21 mouse cellular contexts compared by ENCODE assay signal in genomic region chr8:79329735-79330134, GRCm38 (mm10). TPM values are rescaled to one million over a fixed set of nuclear protein-coding genes. Genes with fewer than 3 reads are reported as not detected.
A peak's percentile ranks its signal among the peaks of the same experiment; 100 is the strongest.
DNase-seq lines count a peak whose midpoint lies in the region; ATAC-seq and TF ChIP-seq lines count a peak whose summit lies in the region.
"Had no signal": no experiment of that assay in that cellular context is flagged by ENCODE, and none has a peak within 500 bp of the region (broad histone marks: within the 10 kb centered on the region; RNA-seq: fewer than 3 reads in every experiment).

No protein-coding gene starts in this region.

- TF ChIP-seq EP300 in CH12.LX (IDR thresholded peaks at IDR 0.05; ENCODE audit: low read length) = no peak

- H3K27ac ChIP-seq in forebrain, embryonic 12.5 days = no peak overlapping the region
- H3K27ac ChIP-seq in forebrain, embryonic 14.5 days (ENCODE audit: low read depth, low read length) = no peak overlapping the region
- H3K27ac ChIP-seq in heart, embryonic 10.5 days = no peak overlapping the region
- no peak overlapping the region for H3K27ac ChIP-seq in CH12.LX (ENCODE audit: insufficient read depth, low read depth)
- H3K27ac ChIP-seq in embryonic facial prominence, embryonic 10.5 days (replicated peaks) = no peak overlapping the region
- no peak overlapping the region for H3K27ac ChIP-seq in midbrain, embryonic 13.5 days

- no peak for TF ChIP-seq RAD21 in CH12.LX (IDR thresholded peaks at IDR 0.05; ENCODE audit: low read depth, low read length)

- no peak for TF ChIP-seq POLR2A in CH12.LX (IDR thresholded peaks at IDR 0.05; ENCODE audit: low read depth, low read length)

- no peak overlapping the region for H3K4me2 ChIP-seq in forebrain, embryonic 12.5 days
- H3K4me2 ChIP-seq in forebrain, embryonic 14.5 days (ENCODE audit: low read length) = no peak overlapping the region
- no peak overlapping the region for H3K4me2 ChIP-seq in CH12.LX (ENCODE audit: insufficient read depth, low read depth, poor library complexity, severe bottlenecking)
- no peak overlapping the region for H3K4me2 ChIP-seq in midbrain, embryonic 13.5 days (replicated peaks)

- no peak overlapping the region for H3K9ac ChIP-seq in forebrain, embryonic 12.5 days
- no peak overlapping the region for H3K9ac ChIP-seq in forebrain, embryonic 14.5 days (ENCODE audit: low read length)
- H3K9ac ChIP-seq in CH12.LX (ENCODE audit: insufficient read depth, low read depth) = no peak overlapping the region
- no peak overlapping the region for H3K9ac ChIP-seq in midbrain, embryonic 13.5 days (replicated peaks)

- H3K9me3 ChIP-seq in forebrain, embryonic 12.5 days = no peaks in the 10 kb centered on the region
- H3K9me3 ChIP-seq in forebrain, embryonic 14.5 days (replicated peaks; ENCODE audit: control insufficient read depth, low read length) = no peaks in the 10 kb centered on the region
- no peaks in the 10 kb centered on the region for H3K9me3 ChIP-seq in heart, embryonic 10.5 days
- peaks cover 21% of the 10 kb centered on the region for H3K9me3 ChIP-seq in CH12.LX (replicated peaks; ENCODE audit: low read length)
- H3K9me3 ChIP-seq in embryonic facial prominence, embryonic 10.5 days = no peaks in the 10 kb centered on the region; the same call in 1 of the 2 replicates
- no peaks in the 10 kb centered on the region for H3K9me3 ChIP-seq in midbrain, embryonic 13.5 days
- H3K9me3 ChIP-seq: G1E had no signal

- in situ Hi-C loops in CH12.LX (cut with MboI; ENCODE audit: low pct_ligation_motif_present, low pct_unique_long_range_greater_than_20kb, low sequenced_read_pairs) = no loop called here

- ATAC-seq in forebrain, embryonic 12.5 days (ENCODE audit: low FRiP score) = peak; percentile 51; the same call in 1 of the 2 replicates
- ATAC-seq in forebrain, embryonic 14.5 days = no peak
- no peak for ATAC-seq in midbrain, embryonic 13.5 days
- ATAC-seq: activated CD4-positive, CD25-positive, alpha-beta regulatory T cell, adult 4 months; CD4-positive, CD25-positive, alpha-beta regulatory T cell, adult 4 months; Patski had no signal

- no peak for TF ChIP-seq CTCF in CH12.LX (conservative IDR thresholded peaks at IDR 0.05 in 1 of 2, IDR thresholded peaks at IDR 0.05 in 1 of 2; ENCODE audit: low read depth in 2 of 2, low read length in 2 of 2)

- no peaks in the 10 kb centered on the region for H3K79me2 ChIP-seq in CH12.LX (replicated peaks; ENCODE audit: control insufficient read depth, extremely low read depth, insufficient read depth, poor library complexity, severe bottlenecking)

- no peaks in the 10 kb centered on the region for H3K4me1 ChIP-seq in forebrain, embryonic 12.5 days
- no peaks in the 10 kb centered on the region for H3K4me1 ChIP-seq in forebrain, embryonic 14.5 days (ENCODE audit: control insufficient read depth, insufficient read depth, low read length)
- peaks cover 6% of the 10 kb centered on the region; the same call in 1 of the 2 replicates for H3K4me1 ChIP-seq in heart, embryonic 10.5 days
- peaks cover 5 to 9% of the 10 kb centered on the region in 2 experiments for H3K4me1 ChIP-seq in CH12.LX (ENCODE audit: control insufficient read depth in 1 of 2, insufficient read depth in 2 of 2)
- peaks cover 11% of the 10 kb centered on the region for H3K4me1 ChIP-seq in embryonic facial prominence, embryonic 10.5 days
- no peaks in the 10 kb centered on the region for H3K4me1 ChIP-seq in midbrain, embryonic 13.5 days (replicated peaks)

- H3K36me3 ChIP-seq in forebrain, embryonic 12.5 days (replicated peaks) = no peaks in the 10 kb centered on the region
- H3K36me3 ChIP-seq in forebrain, embryonic 14.5 days (ENCODE audit: control insufficient read depth, insufficient read depth, low read length) = no peaks in the 10 kb centered on the region
- H3K36me3 ChIP-seq in heart, embryonic 10.5 days = no peaks in the 10 kb centered on the region
- no peaks in the 10 kb centered on the region for H3K36me3 ChIP-seq in CH12.LX (replicated peaks in 1 of 2; ENCODE audit: control insufficient read depth in 1 of 2, insufficient read depth in 1 of 2, low read length in 1 of 2)
- H3K36me3 ChIP-seq in embryonic facial prominence, embryonic 10.5 days (replicated peaks) = no peaks in the 10 kb centered on the region; the same call in 1 of the 2 replicates
- H3K36me3 ChIP-seq in midbrain, embryonic 13.5 days = peaks cover 6% of the 10 kb centered on the region; the same call in 1 of the 2 replicates
- H3K36me3 ChIP-seq: G1E had no signal

- dilution Hi-C loops in CH12.LX (cut with MboI; ENCODE audit: extremely low pct_ligation_motif_present, extremely low pct_unique_long_range_greater_than_20kb, low sequenced_read_pairs) = no loop called here

- WGBS in forebrain, embryonic 12.5 days = 89% methylated on average over 2 of the region's 2 CpGs
- WGBS in forebrain, embryonic 14.5 days = 87% methylated on average over 2 of the region's 2 CpGs
- WGBS in heart, embryonic 10.5 days = 73% methylated on average over 2 of the region's 2 CpGs
- WGBS in embryonic facial prominence, embryonic 10.5 days = 84% methylated on average over 2 of the region's 2 CpGs
- 88% methylated on average over 2 of the region's 2 CpGs for WGBS in midbrain, embryonic 13.5 days

- DNase-seq in forebrain, embryonic 14.5 days (ENCODE audit: low spot score) = no peak
- peak; percentile 52 for DNase-seq in heart, adult 11 months
- DNase-seq in heart, embryonic 10.5 days (ENCODE audit: low spot score) = no peak
- peak; percentile 14 for DNase-seq in CH12.LX (ENCODE audit: extremely low read depth)
- DNase-seq in embryonic facial prominence, embryonic 10.5 days (ENCODE audit: low spot score) = peak; percentile 3
- DNase-seq in right cerebral cortex, postnatal 4 days = no peak
- DNase-seq: adrenal gland, adult 2 months; adrenal gland, adult 8-10 months; adrenal gland, postnatal 10 days; adrenal gland, postnatal 14 days; adrenal gland, postnatal 25 days; adrenal gland, postnatal 36 days; cerebellum, adult 11 months; cerebellum, adult 11-12 months; cerebellum, adult 18-20 months had no signal

- H3K27me3 ChIP-seq in forebrain, embryonic 12.5 days = no peaks in the 10 kb centered on the region
- no peaks in the 10 kb centered on the region for H3K27me3 ChIP-seq in forebrain, embryonic 14.5 days (replicated peaks; ENCODE audit: control insufficient read depth, insufficient read depth, low read length)
- no peaks in the 10 kb centered on the region for H3K27me3 ChIP-seq in heart, embryonic 10.5 days (ENCODE audit: insufficient read depth, poor library complexity, severe bottlenecking)
- H3K27me3 ChIP-seq in CH12.LX (replicated peaks) = peaks cover 76% of the 10 kb centered on the region
- H3K27me3 ChIP-seq in embryonic facial prominence, embryonic 10.5 days (replicated peaks; ENCODE audit: low read depth, poor library complexity, severe bottlenecking) = no peaks in the 10 kb centered on the region
- H3K27me3 ChIP-seq in midbrain, embryonic 13.5 days = no peaks in the 10 kb centered on the region
- H3K27me3 ChIP-seq: Patski had no signal

- H3K4me3 ChIP-seq in forebrain, embryonic 12.5 days (replicated peaks) = no peak overlapping the region
- H3K4me3 ChIP-seq in forebrain, embryonic 14.5 days (ENCODE audit: low read depth, low read length) = no peak overlapping the region
- H3K4me3 ChIP-seq in heart, embryonic 10.5 days = no peak overlapping the region
- H3K4me3 ChIP-seq in CH12.LX (replicated peaks in 1 of 3; ENCODE audit: low read depth in 2 of 3, low read length in 2 of 3, poor library complexity in 1 of 3) = no peak overlapping the region
- no peak overlapping the region for H3K4me3 ChIP-seq in embryonic facial prominence, embryonic 10.5 days
- no peak overlapping the region for H3K4me3 ChIP-seq in midbrain, embryonic 13.5 days (replicated peaks)

TF ChIP-seq in CH12.LX, 34 proteins besides CTCF, POLR2A, EP300 and RAD21:
- TF ChIP-seq PAX5 (IDR thresholded peaks at IDR 0.05; ENCODE audit: low read length) (no peak), KAT2A (IDR thresholded peaks at IDR 0.05; ENCODE audit: insufficient replicate concordance, low read length) (no peak), SMC3 (IDR thresholded peaks at IDR 0.05; ENCODE audit: low read depth, low read length) (no peak), RCOR1 (conservative IDR thresholded peaks at IDR 0.05; ENCODE audit: low read depth, low read length) (no peak), UBTF (IDR thresholded peaks at IDR 0.05; ENCODE audit: low read depth, low read length) (no peak), ZC3H11A (IDR thresholded peaks at IDR 0.05; ENCODE audit: low read depth, low read length) (no peak), BHLHE40 (IDR thresholded peaks at IDR 0.05; ENCODE audit: low read depth, low read length) (no peak), JUN (IDR thresholded peaks at IDR 0.05; ENCODE audit: insufficient read depth, low read depth, low read length) (no peak), MAFK (IDR thresholded peaks at IDR 0.05; ENCODE audit: insufficient replicate concordance, low read length) (no peak), MAZ (IDR thresholded peaks at IDR 0.05; ENCODE audit: low read depth, low read length) (no peak), CHD1 (IDR thresholded peaks at IDR 0.05; ENCODE audit: low read depth, low read length) (no peak), USF1 (IDR thresholded peaks at IDR 0.05; ENCODE audit: low read depth, low read length) (no peak), ZNF384 (IDR thresholded peaks at IDR 0.05; ENCODE audit: low read depth, low read length) (no peak), ZKSCAN1 (IDR thresholded peaks at IDR 0.05; ENCODE audit: borderline replicate concordance, low read depth, low read length) (no peak), SIN3A (IDR thresholded peaks at IDR 0.05; ENCODE audit: low read length) (no peak), TBP (conservative IDR thresholded peaks at IDR 0.05; ENCODE audit: low read depth, low read length) (no peak), CHD2 (IDR thresholded peaks at IDR 0.05; ENCODE audit: low read length) (no peak), JUND (conservative IDR thresholded peaks at IDR 0.05; ENCODE audit: low read depth, low read length) (no peak)

RNA-seq across cellular contexts. Expression of gene Mmaa, which starts 35.0 kb away (rescaled TPM):
- polyA plus RNA-seq in forebrain, embryonic 12.5 days (2016; fragmentation: Nextera tagmentation; extraction: Ambion mirVana) = 16.8 and 17.5 TPM in 2 replicates
- polyA plus RNA-seq in forebrain, embryonic 14.5 days (2014; fragmentation: Nextera tagmentation; extraction: Ambion mirVana) = 20.2 and 24.9 TPM in 2 replicates
- 9.5 and 9.9 TPM in 2 replicates for polyA plus RNA-seq in heart, embryonic 10.5 days (2016; fragmentation: Nextera tagmentation; extraction: Ambion mirVana)
- total RNA-seq in CH12.LX (2012; rRNA removed) = 3.5 and 4.7 TPM in 2 replicates
- total RNA-seq in CH12.LX (2014; rRNA removed) = 3.0 and 3.3 TPM in 2 replicates
- polyA plus RNA-seq in CH12.LX (2012; ENCODE audit: insufficient read length, low read depth) = 4.1 and 4.9 TPM in 2 replicates
- 8.0 and 9.6 TPM in 2 replicates for polyA plus RNA-seq in embryonic facial prominence, embryonic 10.5 days (2016; fragmentation: Nextera tagmentation; extraction: Ambion mirVana)
- 17.2 and 18.1 TPM in 2 replicates for polyA plus RNA-seq in midbrain, embryonic 13.5 days (2015; fragmentation: Nextera tagmentation; extraction: Ambion mirVana)

Comparison
In these comparisons a context has a peak if more than half of its experiments do, and no peak if none do; other contexts are left out.
1. DNase-seq: peak in heart, adult 11 months (single experiment), CH12.LX (single experiment) and embryonic facial prominence, embryonic 10.5 days (single experiment); none in forebrain, embryonic 14.5 days (single experiment), heart, embryonic 10.5 days (single experiment) and right cerebral cortex, postnatal 4 days (single experiment).